Mouse (Mus musculus) spleen, adult 2 months (tissue): ENCODE results near the gene Ints11.

ENCODE experiments used
- CTCF ChIP-seq: fragments of 200-500 bp; IDR thresholded peaks from 2 replicates; pipeline ENCODE4 v1.5.1; 2011; ENCODE audit warnings: mild to moderate bottlenecking, inconsistent platforms; ENCODE audit not compliant: insufficient read depth, insufficient read length, insufficient replicate concordance; ENCODE audit errors: extremely low read depth
- POLR2A ChIP-seq: fragments of 200-500 bp; IDR thresholded peaks from 2 replicates; pipeline ENCODE4 v1.6.1; 2011; ENCODE audit warnings: low read depth, low read length, inconsistent platforms

- no peak for TF ChIP-seq POLR2A
- TF ChIP-seq CTCF, result no peak
These were observed 12.5 kb upstream of the Ints11 start for GRCm38 (mm10) chr4:155856881-155857280.
